Mouse (Mus musculus) lung, adult 2 months (tissue): ENCODE data around the gene Gpr179.

Source experiments
- CTCF ChIP-seq: fragments of 200-500 bp; IDR thresholded peaks from 2 replicates; pipeline ENCODE4 v1.5.1; 2011; ENCODE audit warnings: mild to moderate bottlenecking, low read length, control low read depth; ENCODE audit not compliant: insufficient read depth
- POLR2A ChIP-seq: fragments of 200-500 bp; IDR thresholded peaks from 2 replicates; pipeline ENCODE4 v1.6.1; 2011; ENCODE audit warnings: low read depth, mild to moderate bottlenecking, control low read depth, low read length, borderline replicate concordance; ENCODE audit errors: extremely low read depth

- TF ChIP-seq CTCF (no peak), POLR2A (no peak)
These were observed 41.8 kb upstream of the Gpr179 start for GRCm38 (mm10) chr11:97393658-97394057.
